In the genomic region with DNA sequence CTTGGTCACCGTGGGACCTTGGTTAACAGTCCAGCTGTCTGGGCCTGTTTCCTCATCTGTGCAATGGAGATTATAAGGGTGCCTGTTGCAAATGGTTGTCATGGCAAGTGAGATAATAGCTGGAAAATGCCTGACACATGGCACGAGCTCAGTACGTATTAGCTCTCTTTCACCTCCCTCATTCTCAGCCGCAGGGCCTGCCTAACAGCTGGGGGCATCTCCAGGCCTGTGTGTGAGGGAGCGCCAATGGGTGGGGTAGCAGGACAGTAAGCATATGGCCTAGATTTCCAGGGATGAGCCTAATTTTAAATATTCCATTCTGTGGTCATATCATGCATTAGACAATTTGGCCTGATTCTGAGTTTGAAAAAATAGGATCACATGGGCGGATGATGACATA, we compare ENCODE assay signal across 15 mouse cellular contexts.
"Had no signal": no experiment of that assay in that cellular context is flagged by ENCODE, and none has a peak within 500 bp of the region (broad histone marks: within the 10 kb centered on the region; RNA-seq: fewer than 3 reads in every experiment).

No protein-coding gene starts in this region.

- ATAC-seq: liver, embryonic 12.5 days had no signal

- H3K9me3 ChIP-seq: limb, embryonic 15.5 days; liver, embryonic 12.5 days; neural tube, embryonic 12.5 days; stomach, embryonic 15.5 days had no signal

- H3K4me1 ChIP-seq: liver, embryonic 12.5 days; neural tube, embryonic 12.5 days; stomach, embryonic 15.5 days had no signal

- H3K9ac ChIP-seq: limb, embryonic 15.5 days; liver, embryonic 12.5 days; lung, embryonic 14.5 days; neural tube, embryonic 12.5 days; stomach, embryonic 15.5 days had no signal

- H3K4me3 ChIP-seq: limb, embryonic 15.5 days; liver, embryonic 12.5 days; neural tube, embryonic 12.5 days; stomach, embryonic 15.5 days had no signal

- H3K27ac ChIP-seq: kidney, postnatal 0 days; limb, embryonic 15.5 days; liver, embryonic 12.5 days; neural tube, embryonic 12.5 days; stomach, embryonic 15.5 days had no signal

- H3K36me3 ChIP-seq: limb, embryonic 15.5 days; liver, embryonic 12.5 days; neural tube, embryonic 12.5 days; stomach, embryonic 15.5 days had no signal

- DNase-seq: kidney, adult 9 months; kidney, postnatal 36 days; layer of hippocampus, adult 9-11 months; layer of hippocampus, postnatal 36 days; lung, embryonic 14.5 days; lung, postnatal 10 days; lung, postnatal 4 days; right cerebral cortex, postnatal 14 days; thymus, adult 2 months; thymus, postnatal 25 days had no signal

- H3K4me2 ChIP-seq: limb, embryonic 15.5 days; liver, embryonic 12.5 days; lung, embryonic 14.5 days; neural tube, embryonic 12.5 days; stomach, embryonic 15.5 days had no signal
